Mouse (Mus musculus): Measurements from ENCODE around the gene Cabcoco1. TPM values are rescaled to one million over a fixed set of nuclear protein-coding genes. Genes with fewer than 3 reads are reported as not detected.

The Cabcoco1 gene
- polyA plus RNA-seq, 1 experiment = 59.1 TPM

- no peaks in the 10 kb centered on the region for H3K36me3 ChIP-seq (ENCODE audit: control insufficient read depth, insufficient read depth, low read length)
- no peak overlapping the region for H3K27ac ChIP-seq (ENCODE audit: control insufficient read depth, insufficient read depth, low read depth, low read length)
- no peaks in the 10 kb centered on the region for H3K27me3 ChIP-seq (ENCODE audit: control insufficient read depth, insufficient read depth, low read length)
- no peaks in the 10 kb centered on the region; the same call in none of the 2 replicates for H3K4me1 ChIP-seq (ENCODE audit: control insufficient read depth, insufficient read depth, low read length)
- H3K4me3 ChIP-seq (ENCODE audit: control insufficient read depth, low read depth, low read length) = no peak overlapping the region
- TF ChIP-seq POLR2A (IDR thresholded peaks at IDR 0.05; ENCODE audit: control insufficient read depth, low read depth, low read length) (no peak), CTCF (IDR thresholded peaks at IDR 0.05; ENCODE audit: control insufficient read depth, insufficient read depth, insufficient replicate concordance, low read depth, low read length) (no peak)
These were observed 96.4 kb downstream of the Cabcoco1 start for GRCm38 (mm10) chr10:68445244-68445811.

GRCm38 (mm10) chr10:68444361-68445114, 97.2 kb downstream of the Cabcoco1 start:
- Histone ChIP-seq H3K36me3 (ENCODE audit: control insufficient read depth, insufficient read depth, low read length) (no peaks in the 10 kb centered on the region), H3K4me1 (ENCODE audit: control insufficient read depth, insufficient read depth, low read length) (no peaks in the 10 kb centered on the region; the same call in none of the 2 replicates), H3K4me3 (ENCODE audit: control insufficient read depth, low read depth, low read length) (no peak overlapping the region), H3K27ac (ENCODE audit: control insufficient read depth, insufficient read depth, low read depth, low read length) (no peak overlapping the region), H3K27me3 (ENCODE audit: control insufficient read depth, insufficient read depth, low read length) (no peaks in the 10 kb centered on the region)
- no peak for TF ChIP-seq POLR2A (IDR thresholded peaks at IDR 0.05; ENCODE audit: control insufficient read depth, low read depth, low read length)
- TF ChIP-seq CTCF (IDR thresholded peaks at IDR 0.05; ENCODE audit: control insufficient read depth, insufficient read depth, insufficient replicate concordance, low read depth, low read length) = no peak

- Histone ChIP-seq H3K4me1 (ENCODE audit: control insufficient read depth, insufficient read depth, low read length) (no peaks in the 10 kb centered on the region; the same call in 1 of the 2 replicates), H3K36me3 (ENCODE audit: control insufficient read depth, insufficient read depth, low read length) (no peaks in the 10 kb centered on the region), H3K4me3 (ENCODE audit: control insufficient read depth, low read depth, low read length) (no peak overlapping the region), H3K27me3 (ENCODE audit: control insufficient read depth, insufficient read depth, low read length) (no peaks in the 10 kb centered on the region), H3K27ac (ENCODE audit: control insufficient read depth, insufficient read depth, low read depth, low read length) (no peak overlapping the region)
- TF ChIP-seq CTCF (IDR thresholded peaks at IDR 0.05; ENCODE audit: control insufficient read depth, insufficient read depth, insufficient replicate concordance, low read depth, low read length) (no peak), POLR2A (IDR thresholded peaks at IDR 0.05; ENCODE audit: control insufficient read depth, low read depth, low read length) (no peak)
These were observed 98.6 kb downstream of the Cabcoco1 start for GRCm38 (mm10) chr10:68443132-68443531.

- no peaks in the 10 kb centered on the region for H3K4me1 ChIP-seq (ENCODE audit: control insufficient read depth, insufficient read depth, low read length)
- H3K27ac ChIP-seq (ENCODE audit: control insufficient read depth, insufficient read depth, low read depth, low read length) = no peak overlapping the region
- no peaks in the 10 kb centered on the region for H3K27me3 ChIP-seq (ENCODE audit: control insufficient read depth, insufficient read depth, low read length)
- no peaks in the 10 kb centered on the region for H3K36me3 ChIP-seq (ENCODE audit: control insufficient read depth, insufficient read depth, low read length)
- no peak overlapping the region for H3K4me3 ChIP-seq (ENCODE audit: control insufficient read depth, low read depth, low read length)
- no peak for TF ChIP-seq CTCF (IDR thresholded peaks at IDR 0.05; ENCODE audit: control insufficient read depth, insufficient read depth, insufficient replicate concordance, low read depth, low read length)
- TF ChIP-seq POLR2A (IDR thresholded peaks at IDR 0.05; ENCODE audit: control insufficient read depth, low read depth, low read length) = no peak
These were observed 99.0 kb downstream of the Cabcoco1 start for GRCm38 (mm10) chr10:68442713-68443112.

GRCm38 (mm10) chr10:68441931-68442662, 99.6 kb downstream of the Cabcoco1 start:
- no peaks in the 10 kb centered on the region for H3K27me3 ChIP-seq (ENCODE audit: control insufficient read depth, insufficient read depth, low read length)
- no peak overlapping the region for H3K4me3 ChIP-seq (ENCODE audit: control insufficient read depth, low read depth, low read length)
- H3K4me1 ChIP-seq (ENCODE audit: control insufficient read depth, insufficient read depth, low read length) = no peaks in the 10 kb centered on the region
- H3K27ac ChIP-seq (ENCODE audit: control insufficient read depth, insufficient read depth, low read depth, low read length) = no peak overlapping the region
- no peak for TF ChIP-seq POLR2A (IDR thresholded peaks at IDR 0.05; ENCODE audit: control insufficient read depth, low read depth, low read length)
- no peak for TF ChIP-seq CTCF (IDR thresholded peaks at IDR 0.05; ENCODE audit: control insufficient read depth, insufficient read depth, insufficient replicate concordance, low read depth, low read length)
- H3K36me3 ChIP-seq (ENCODE audit: control insufficient read depth, insufficient read depth, low read length) = no peaks in the 10 kb centered on the region

GRCm38 (mm10) chr10:68440515-68440914, 101.2 kb downstream of the Cabcoco1 start:
- Histone ChIP-seq H3K4me1 (ENCODE audit: control insufficient read depth, insufficient read depth, low read length) (no peaks in the 10 kb centered on the region), H3K27me3 (ENCODE audit: control insufficient read depth, insufficient read depth, low read length) (no peaks in the 10 kb centered on the region), H3K36me3 (ENCODE audit: control insufficient read depth, insufficient read depth, low read length) (no peaks in the 10 kb centered on the region), H3K4me3 (ENCODE audit: control insufficient read depth, low read depth, low read length) (no peak overlapping the region), H3K27ac (ENCODE audit: control insufficient read depth, insufficient read depth, low read depth, low read length) (no peak overlapping the region)
- TF ChIP-seq CTCF (IDR thresholded peaks at IDR 0.05; ENCODE audit: control insufficient read depth, insufficient read depth, insufficient replicate concordance, low read depth, low read length) = no peak
- no peak for TF ChIP-seq POLR2A (IDR thresholded peaks at IDR 0.05; ENCODE audit: control insufficient read depth, low read depth, low read length)

GRCm38 (mm10) chr10:68435754-68436153, 105.9 kb downstream of the Cabcoco1 start:
- Histone ChIP-seq H3K36me3 (ENCODE audit: control insufficient read depth, insufficient read depth, low read length) (no peaks in the 10 kb centered on the region; the same call in 1 of the 2 replicates), H3K4me1 (ENCODE audit: control insufficient read depth, insufficient read depth, low read length) (no peaks in the 10 kb centered on the region), H3K27ac (ENCODE audit: control insufficient read depth, insufficient read depth, low read depth, low read length) (no peak overlapping the region), H3K27me3 (ENCODE audit: control insufficient read depth, insufficient read depth, low read length) (no peaks in the 10 kb centered on the region), H3K4me3 (ENCODE audit: control insufficient read depth, low read depth, low read length) (no peak overlapping the region)
- no peak for TF ChIP-seq POLR2A (IDR thresholded peaks at IDR 0.05; ENCODE audit: control insufficient read depth, low read depth, low read length)
- no peak for TF ChIP-seq CTCF (IDR thresholded peaks at IDR 0.05; ENCODE audit: control insufficient read depth, insufficient read depth, insufficient replicate concordance, low read depth, low read length)
